Mouse (Mus musculus) hindbrain, embryonic 12.5 days (tissue): Measurements from ENCODE around the gene Mmrn2. TPM values are rescaled to one million over a fixed set of nuclear protein-coding genes. Genes with fewer than 3 reads are reported as not detected.
"Not testable (repeated sequence)": the region's sequence is repeated elsewhere in the genome, so short reads cannot be mapped to it uniquely, and the experiment has no call there.

Experiments
- ATAC-seq: fragments of 200-750 bp; cut with Nextera tagmentation; 2 replicates; pipeline ENCODE4 v1.8.0; 2017; ENCODE audit warnings: moderate TSS enrichment; ENCODE audit not compliant: low FRiP score
- H3K27ac ChIP-seq: fragments of 300-500 bp; sonication (generic); 2 replicates; pipeline ENCODE4 v1.5.1; 2016; ENCODE audit warnings: mild to moderate bottlenecking
- H3K27me3 ChIP-seq: fragments of 300-500 bp; sonication (generic); 2 replicates; pipeline ENCODE4 v1.6.1; 2016; ENCODE audit warnings: mild to moderate bottlenecking
- H3K36me3 ChIP-seq: fragments of 300-500 bp; sonication (generic); 2 replicates; pipeline ENCODE4 v1.6.1; 2016; ENCODE audit warnings: mild to moderate bottlenecking
- H3K4me1 ChIP-seq: fragments of 300-500 bp; sonication (generic); 2 replicates; pipeline ENCODE4 v1.6.1; 2016
- H3K4me2 ChIP-seq: fragments of 300-500 bp; sonication (generic); replicated peaks from 2 replicates; pipeline ENCODE4 v1.6.1; 2016; ENCODE audit warnings: mild to moderate bottlenecking
- H3K4me3 ChIP-seq: fragments of 300-500 bp; sonication (generic); 2 replicates; pipeline ENCODE4 v1.5.1; 2016; ENCODE audit warnings: mild to moderate bottlenecking
- H3K9ac ChIP-seq: fragments of 300-500 bp; sonication (generic); 2 replicates; pipeline ENCODE4 v1.6.1; 2016; ENCODE audit warnings: mild to moderate bottlenecking, moderate library complexity
- H3K9me3 ChIP-seq: fragments of 300-500 bp; sonication (generic); replicated peaks from 2 replicates; pipeline ENCODE4 v1.6.1; 2016; ENCODE audit warnings: mild to moderate bottlenecking
- WGBS: fragments of 180-500 bp; shearing (Covaris S2); methylation state at CpG from one replicate; pipeline ENCODE4 v1.1.7; 2016; 5-methylcytosine and 5-hydroxymethylcytosine counted together
- polyA plus RNA-seq: library from polyadenylated mRNA; unstranded; fragments of >200 nt; fragmentation: Nextera tagmentation; extraction: Ambion mirVana; gene quantifications from 2 replicates; pipeline ENCODE4 v1.2.1, GENCODE M21; 2016

Mmrn2 gene
- polyA plus RNA-seq, 1 experiment from 2014 or later, result 7.0 TPM

- H3K27me3 ChIP-seq, ATAC-seq, H3K27ac ChIP-seq, H3K4me2 ChIP-seq, H3K9me3 ChIP-seq, H3K4me1 ChIP-seq, H3K4me3 ChIP-seq, H3K9ac ChIP-seq: not testable (repeated sequence)
- H3K36me3 ChIP-seq, result peaks cover 55% of the 10 kb centered on the region
- WGBS, result 96% methylated on average over 4 of the region's 4 CpGs
Observed at GRCm38 (mm10) chr14:34416946-34417345, 41.7 kb downstream of the Mmrn2 start.

GRCm38 (mm10) chr14:34417501-34417900 lies 42.2 kb downstream of the Mmrn2 start:
- no peak for ATAC-seq
- H3K4me1 ChIP-seq, result no peaks in the 10 kb centered on the region
- 88% methylated on average over 5 of the region's 5 CpGs for WGBS

GRCm38 (mm10) chr14:34421078-34421477 lies 45.8 kb downstream of the Mmrn2 start:
- H3K4me1 ChIP-seq, result no peaks in the 10 kb centered on the region
- no peak overlapping the region for H3K27ac ChIP-seq
- H3K9ac ChIP-seq, result no peak overlapping the region
- no peaks in the 10 kb centered on the region for H3K27me3 ChIP-seq
- no peak for ATAC-seq
- H3K4me2 ChIP-seq, result no peak overlapping the region
- WGBS, result 85% methylated on average over 1 of the region's 1 CpGs
- H3K9me3 ChIP-seq, result no peaks in the 10 kb centered on the region
- no peak overlapping the region for H3K4me3 ChIP-seq
- peaks cover 38% of the 10 kb centered on the region for H3K36me3 ChIP-seq

More at GRCm38 (mm10) chr14:34417501-34417900, 42.2 kb downstream of the Mmrn2 start:
- H3K36me3 ChIP-seq, result peaks cover 56% of the 10 kb centered on the region
- no peak overlapping the region for H3K27ac ChIP-seq
- H3K9me3 ChIP-seq, result no peaks in the 10 kb centered on the region
- H3K4me2 ChIP-seq, result no peak overlapping the region
- H3K27me3 ChIP-seq, result no peaks in the 10 kb centered on the region
- no peak overlapping the region for H3K4me3 ChIP-seq
- H3K9ac ChIP-seq, result no peak overlapping the region

GRCm38 (mm10) chr14:34428274-34428673 lies 53.0 kb downstream of the Mmrn2 start:
- H3K4me3 ChIP-seq, result no peak overlapping the region
- ATAC-seq, result no peak
- H3K9me3 ChIP-seq, result no peaks in the 10 kb centered on the region
- peaks cover 22% of the 10 kb centered on the region for H3K36me3 ChIP-seq
- H3K4me2 ChIP-seq, result no peak overlapping the region
- no peak overlapping the region for H3K27ac ChIP-seq
- no peaks in the 10 kb centered on the region for H3K27me3 ChIP-seq
- WGBS, result 96% methylated on average over 3 of the region's 3 CpGs
- H3K4me1 ChIP-seq, result no peaks in the 10 kb centered on the region
- no peak overlapping the region for H3K9ac ChIP-seq

GRCm38 (mm10) chr14:34429069-34429468 lies 53.8 kb downstream of the Mmrn2 start:
- Histone ChIP-seq H3K36me3 (peaks cover 22% of the 10 kb centered on the region), H3K27ac (no peak overlapping the region), H3K27me3 (no peaks in the 10 kb centered on the region), H3K4me1 (no peaks in the 10 kb centered on the region), H3K4me3 (no peak overlapping the region), H3K9ac (no peak overlapping the region), H3K4me2 (no peak overlapping the region), H3K9me3 (no peaks in the 10 kb centered on the region)
- ATAC-seq, result no peak
- WGBS, result 94% methylated on average over 1 of the region's 1 CpGs

GRCm38 (mm10) chr14:34440526-34441066 lies 65.3 kb downstream of the Mmrn2 start:
- H3K27me3 ChIP-seq, result no peaks in the 10 kb centered on the region
- no peak for ATAC-seq
- peaks cover 3% of the 10 kb centered on the region for H3K4me1 ChIP-seq
- no peak overlapping the region for H3K27ac ChIP-seq
- no peak overlapping the region for H3K9ac ChIP-seq
- H3K4me2 ChIP-seq, result no peak overlapping the region
- no peak overlapping the region for H3K4me3 ChIP-seq
- 93% methylated on average over 3 of the region's 3 CpGs for WGBS
- no peaks in the 10 kb centered on the region for H3K9me3 ChIP-seq
- H3K36me3 ChIP-seq, result peaks cover 27% of the 10 kb centered on the region

- Histone ChIP-seq H3K9me3 (no peaks in the 10 kb centered on the region), H3K27me3 (no peaks in the 10 kb centered on the region), H3K27ac (no peak overlapping the region), H3K4me3 (no peak overlapping the region), H3K4me2 (no peak overlapping the region), H3K9ac (no peak overlapping the region), H3K36me3 (peaks cover 30% of the 10 kb centered on the region), H3K4me1 (peaks cover 3% of the 10 kb centered on the region)
- WGBS, result 45% methylated on average over 4 of the region's 4 CpGs
- peak; percentile 38; the same call in 1 of the 2 replicates for ATAC-seq
Observed at GRCm38 (mm10) chr14:34442531-34442930, 67.3 kb downstream of the Mmrn2 start.

- Histone ChIP-seq H3K4me1 (peaks cover 3% of the 10 kb centered on the region), H3K4me2 (no peak overlapping the region), H3K27me3 (no peaks in the 10 kb centered on the region), H3K4me3 (no peak overlapping the region), H3K36me3 (peaks cover 30% of the 10 kb centered on the region), H3K9ac (no peak overlapping the region), H3K27ac (no peak overlapping the region), H3K9me3 (no peaks in the 10 kb centered on the region)
- no peak for ATAC-seq
- WGBS, result 84% methylated on average over 5 of the region's 5 CpGs
Observed at GRCm38 (mm10) chr14:34444368-34444767, 69.1 kb downstream of the Mmrn2 start.

- Histone ChIP-seq H3K36me3 (peaks cover 28% of the 10 kb centered on the region), H3K27me3 (no peaks in the 10 kb centered on the region), H3K4me1 (peaks cover 7% of the 10 kb centered on the region), H3K4me3 (no peak overlapping the region), H3K27ac (no peak overlapping the region), H3K9ac (no peak overlapping the region), H3K4me2 (no peak overlapping the region), H3K9me3 (no peaks in the 10 kb centered on the region)
- no peak for ATAC-seq
Observed at GRCm38 (mm10) chr14:34444924-34445323, 69.7 kb downstream of the Mmrn2 start.

- no peak overlapping the region for H3K27ac ChIP-seq
- no peak overlapping the region for H3K4me3 ChIP-seq
- no peak for ATAC-seq
- no peak overlapping the region for H3K4me2 ChIP-seq
- H3K9ac ChIP-seq, result no peak overlapping the region
- peaks cover 28% of the 10 kb centered on the region for H3K36me3 ChIP-seq
- H3K27me3 ChIP-seq, result no peaks in the 10 kb centered on the region
- H3K4me1 ChIP-seq, result peaks cover 7% of the 10 kb centered on the region
- H3K9me3 ChIP-seq, result no peaks in the 10 kb centered on the region
- 91% methylated on average over 3 of the region's 3 CpGs for WGBS
Observed at GRCm38 (mm10) chr14:34445348-34445747, 70.1 kb downstream of the Mmrn2 start.

GRCm38 (mm10) chr14:34446624-34447023 lies 71.4 kb downstream of the Mmrn2 start:
- Histone ChIP-seq H3K4me1 (peaks cover 7% of the 10 kb centered on the region), H3K9me3 (no peaks in the 10 kb centered on the region), H3K4me2 (no peak overlapping the region), H3K27ac (no peak overlapping the region), H3K27me3 (no peaks in the 10 kb centered on the region), H3K36me3 (peaks cover 19% of the 10 kb centered on the region), H3K4me3 (no peak overlapping the region), H3K9ac (no peak overlapping the region)
- no peak for ATAC-seq
- WGBS, result 93% methylated on average over 6 of the region's 6 CpGs

GRCm38 (mm10) chr14:34447659-34448058 lies 72.4 kb downstream of the Mmrn2 start:
- peaks cover 7% of the 10 kb centered on the region for H3K4me1 ChIP-seq

GRCm38 (mm10) chr14:34448398-34448797 lies 73.1 kb downstream of the Mmrn2 start:
- Histone ChIP-seq H3K9me3 (no peaks in the 10 kb centered on the region), H3K36me3 (peaks cover 12% of the 10 kb centered on the region), H3K27me3 (no peaks in the 10 kb centered on the region), H3K4me2 (no peak overlapping the region), H3K27ac (no peak overlapping the region), H3K4me1 (peaks cover 9% of the 10 kb centered on the region), H3K4me3 (no peak overlapping the region), H3K9ac (no peak overlapping the region)
- ATAC-seq, result no peak

More at GRCm38 (mm10) chr14:34447659-34448058, 72.4 kb downstream of the Mmrn2 start:
- Histone ChIP-seq H3K4me3 (no peak overlapping the region), H3K9me3 (no peaks in the 10 kb centered on the region), H3K27ac (no peak overlapping the region), H3K36me3 (peaks cover 19% of the 10 kb centered on the region), H3K9ac (no peak overlapping the region), H3K27me3 (no peaks in the 10 kb centered on the region), H3K4me2 (no peak overlapping the region)
- 86% methylated on average over 4 of the region's 4 CpGs for WGBS
- no peak for ATAC-seq
